Mouse (Mus musculus): ENCODE measurements around the gene Gsg1l.

Gene Gsg1l

DNA sequence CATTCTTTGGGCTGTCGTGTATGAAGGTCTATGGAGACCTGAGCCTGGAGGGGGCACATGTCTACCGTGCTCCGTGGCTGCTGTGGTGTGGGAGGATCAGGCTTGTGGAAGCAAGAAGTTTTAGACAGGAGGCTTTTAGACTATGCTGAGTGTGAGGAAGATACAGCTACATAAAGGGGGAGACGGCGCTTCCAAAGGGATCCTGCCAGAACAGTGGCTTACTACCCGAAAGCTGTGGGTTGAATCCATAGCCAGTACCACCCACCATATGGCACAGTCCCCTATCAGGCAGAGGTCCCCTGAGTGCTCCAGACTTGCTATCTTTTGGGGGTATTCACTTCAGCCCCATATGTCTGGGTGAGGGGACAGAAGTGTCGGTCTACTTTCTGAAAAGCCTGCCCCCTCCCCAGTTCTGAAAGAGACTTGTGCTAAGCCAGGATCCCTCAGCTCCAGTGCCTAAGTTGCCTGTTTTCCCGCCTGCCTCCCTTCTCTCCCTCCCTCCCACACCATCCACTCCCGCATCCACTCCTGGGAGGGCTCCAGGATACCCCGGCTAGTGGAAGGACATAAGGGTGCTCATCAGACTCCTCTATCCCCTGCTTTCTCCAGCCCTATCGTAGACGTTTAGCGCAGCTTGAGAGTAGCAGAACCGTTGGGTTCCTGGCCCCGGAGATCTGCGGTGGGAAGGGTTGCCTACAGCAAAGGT, 1.1 kb downstream of the Gsg1l start:
- DNase-seq: peak; percentile 45 to 49

DNA sequence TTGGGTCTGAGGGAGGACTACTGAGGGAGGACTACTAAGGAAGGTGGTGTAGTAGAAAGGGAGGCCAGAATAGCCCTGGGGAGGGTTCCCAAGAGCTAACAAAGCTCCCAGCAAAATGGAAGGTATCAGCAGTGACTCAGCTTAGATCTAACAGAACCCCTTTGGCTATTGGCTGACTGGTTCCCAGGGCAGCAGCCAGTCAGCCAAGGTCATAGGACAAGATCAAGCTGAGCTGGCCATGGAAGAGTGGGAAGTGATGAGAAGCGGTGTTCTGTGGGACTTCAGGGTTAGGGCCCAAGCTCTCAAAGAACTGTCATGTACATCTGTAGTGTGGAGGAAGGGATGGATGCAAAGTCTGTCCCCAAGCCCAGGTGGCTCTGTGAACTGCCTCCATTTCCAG, 5.3 kb downstream of the Gsg1l start:
- no peak for DNase-seq

DNA sequence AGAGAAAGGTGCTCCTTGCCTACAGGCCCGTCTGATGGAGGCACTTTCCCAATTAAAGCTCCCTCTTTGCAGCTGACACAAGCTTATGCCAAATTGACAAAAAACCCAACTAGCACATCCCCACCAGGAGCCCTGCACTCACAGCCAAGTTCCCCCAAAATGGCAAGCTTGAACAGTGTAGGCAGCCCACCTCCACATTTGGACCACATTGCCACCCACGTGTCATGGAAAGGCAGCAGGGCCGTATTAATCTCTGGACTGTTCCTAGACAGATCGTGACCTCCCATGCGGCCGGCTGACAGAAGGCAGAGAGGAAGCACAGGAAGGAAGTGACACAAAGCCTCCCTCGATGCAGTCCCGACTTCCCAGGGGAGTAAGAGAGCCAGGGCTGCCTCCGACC, 7.2 kb downstream of the Gsg1l start:
- DNase-seq: peak; percentile 39 to 59

DNA sequence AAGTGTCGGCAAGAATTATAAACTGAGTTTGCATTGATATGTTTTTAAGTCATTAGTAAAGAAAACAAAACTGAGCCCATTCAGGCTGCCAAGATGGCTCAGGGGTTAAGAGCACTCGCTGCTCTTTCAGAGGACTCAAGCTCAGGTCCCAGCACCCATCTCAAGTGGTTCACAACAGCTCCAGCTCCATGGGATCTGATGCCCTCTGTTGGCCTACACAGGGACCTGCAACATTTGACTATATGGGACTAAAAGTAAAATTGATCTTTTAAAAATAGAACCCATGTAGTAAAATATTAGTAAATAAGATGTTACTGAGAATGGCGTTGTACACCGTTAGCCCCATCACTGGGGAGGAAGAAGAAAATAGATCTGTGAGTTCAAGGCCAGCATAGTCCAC, 11.9 kb downstream of the Gsg1l start:
- DNase-seq: no peak

DNA sequence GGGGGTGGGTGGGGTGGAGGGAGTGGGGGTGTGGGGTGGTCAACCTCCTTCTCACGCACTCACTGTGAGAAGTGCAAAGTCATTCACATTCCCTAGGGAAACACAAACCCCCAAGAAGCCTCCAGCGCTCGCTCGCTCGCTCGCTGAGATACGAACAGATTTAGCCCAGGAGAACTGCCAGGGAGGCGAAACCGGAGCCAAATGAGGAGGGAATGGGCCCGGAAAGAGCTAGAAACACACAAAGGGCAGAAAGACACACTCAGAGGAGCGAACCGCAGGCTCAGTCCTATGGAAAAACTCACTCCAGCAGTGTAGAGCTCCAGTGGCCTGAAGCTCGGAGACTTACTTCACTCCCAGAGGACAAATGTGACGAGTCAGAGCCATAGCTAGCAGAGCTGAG, 15.4 kb downstream of the Gsg1l start:
- DNase-seq: peak; percentile 76 to 82

DNA sequence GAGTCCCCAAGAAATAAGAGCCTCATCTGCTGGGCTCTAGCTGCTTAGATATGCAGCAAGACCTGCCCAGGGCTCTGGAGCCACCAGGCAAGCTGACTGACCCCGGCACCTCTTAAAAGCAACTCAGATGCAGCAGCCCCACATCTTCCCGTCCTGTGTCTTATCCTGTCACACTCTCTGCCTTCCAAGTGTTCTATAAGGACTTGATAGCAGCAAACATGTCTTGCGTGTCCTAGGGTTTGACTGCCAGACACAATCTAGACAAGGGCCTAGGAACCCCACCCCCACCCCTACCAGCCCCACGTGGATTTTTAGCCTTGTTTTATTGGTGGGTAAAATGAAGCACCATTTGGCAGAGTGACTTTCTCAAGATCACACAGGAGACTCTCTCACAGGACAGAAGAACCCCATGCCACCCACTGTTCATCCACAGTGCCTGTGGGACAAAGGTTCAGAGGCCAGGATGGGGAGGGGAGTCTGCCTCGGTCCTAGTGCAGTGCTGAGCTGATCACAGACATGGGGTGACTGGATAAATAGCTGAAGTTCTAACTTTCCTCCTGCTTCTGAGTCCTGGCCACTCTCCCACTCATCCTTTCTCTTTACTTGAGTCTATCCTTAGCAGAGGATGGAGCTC, 16.9 kb downstream of the Gsg1l start:
- no peak for DNase-seq

DNA sequence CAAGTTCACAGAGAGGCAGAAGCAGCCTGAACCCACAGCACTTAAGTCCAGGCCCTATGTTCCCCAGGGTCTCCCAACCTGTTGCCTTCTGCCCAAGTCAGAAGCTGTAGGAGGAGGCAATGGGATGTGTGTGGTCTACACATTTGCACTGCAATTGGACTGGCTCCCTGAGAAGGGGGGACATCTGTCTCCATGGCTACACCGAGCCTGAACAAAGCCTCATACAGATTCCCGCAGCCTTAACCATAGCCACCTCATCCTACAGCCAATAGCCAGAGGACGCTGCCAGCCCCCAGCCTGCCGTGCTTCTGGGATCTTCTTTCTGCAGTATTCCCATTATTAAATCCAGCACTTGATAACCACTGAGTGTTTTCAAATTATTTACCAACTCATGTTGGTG, 20.0 kb downstream of the Gsg1l start:
- peak in 1 of 2 experiments; percentile 45 for DNase-seq

DNA sequence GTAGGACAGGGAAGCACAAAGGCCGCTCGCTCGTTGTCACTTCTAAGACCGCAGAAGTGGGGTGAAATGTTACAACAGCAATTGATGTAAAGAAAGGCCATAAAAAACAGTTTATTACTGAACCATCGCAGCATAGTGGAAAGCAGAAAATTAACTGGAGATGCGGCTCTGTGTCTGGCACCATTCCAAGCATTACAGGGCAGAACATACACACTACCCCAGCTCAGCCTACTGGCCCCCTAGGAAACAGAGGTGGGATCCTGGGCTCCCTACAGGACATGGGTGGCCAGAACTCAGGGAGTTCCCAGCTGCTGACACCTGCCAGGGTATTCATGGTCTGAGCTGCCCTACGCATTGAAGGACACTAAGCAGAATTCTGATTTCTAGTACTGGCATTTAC, 23.3 kb downstream of the Gsg1l start:
- DNase-seq: peak in 1 of 2 experiments; percentile 37

DNA sequence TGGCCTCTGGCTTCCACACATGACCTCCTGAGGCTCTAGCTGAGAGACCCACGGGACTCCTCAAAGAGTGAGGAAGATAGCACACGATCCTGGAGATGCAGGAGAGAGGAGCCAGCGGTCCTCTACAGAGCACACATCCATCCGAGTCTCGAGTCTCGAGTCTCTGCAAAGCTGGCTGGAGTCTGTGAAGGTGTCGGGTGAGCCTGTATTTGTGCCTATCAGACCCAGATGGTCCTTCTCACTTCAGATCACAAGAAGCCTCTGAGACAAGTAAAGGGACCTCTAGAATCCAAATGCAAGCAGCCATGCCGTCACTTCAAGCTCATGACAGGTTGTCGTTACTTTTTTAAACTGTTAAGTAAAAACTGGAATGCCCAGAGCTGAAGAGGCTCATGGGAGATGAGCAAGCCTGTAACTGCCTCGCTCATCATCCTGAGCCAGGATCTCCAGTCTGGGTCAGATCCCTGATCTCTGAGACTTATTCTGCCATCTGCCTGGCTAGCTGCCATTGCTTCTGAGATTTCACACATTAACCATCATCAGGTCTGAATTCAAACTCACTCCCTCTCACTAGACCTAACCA, 24.8 kb downstream of the Gsg1l start:
- no peak for DNase-seq

DNA sequence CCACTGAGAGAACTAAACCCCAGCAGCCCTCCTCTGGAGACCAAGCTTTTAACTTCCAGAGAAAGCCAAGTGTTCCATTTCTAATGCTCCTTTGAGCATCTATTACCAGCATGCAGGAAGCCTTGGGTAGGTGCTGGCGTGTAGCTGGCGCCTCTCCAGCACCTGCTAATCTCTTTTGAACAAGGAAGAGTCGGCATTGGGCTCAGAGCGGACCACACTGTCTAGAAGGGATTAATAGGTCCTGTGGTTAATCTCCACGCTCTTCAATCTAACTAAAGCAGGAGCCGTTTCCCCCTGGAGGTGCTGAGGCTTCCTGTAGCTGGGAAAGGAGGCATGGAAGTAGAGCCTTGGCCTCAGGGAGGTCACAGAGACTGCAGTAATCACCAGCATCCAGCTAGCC, 27.6 kb downstream of the Gsg1l start:
- peak; percentile 61 to 71 for DNase-seq

DNA sequence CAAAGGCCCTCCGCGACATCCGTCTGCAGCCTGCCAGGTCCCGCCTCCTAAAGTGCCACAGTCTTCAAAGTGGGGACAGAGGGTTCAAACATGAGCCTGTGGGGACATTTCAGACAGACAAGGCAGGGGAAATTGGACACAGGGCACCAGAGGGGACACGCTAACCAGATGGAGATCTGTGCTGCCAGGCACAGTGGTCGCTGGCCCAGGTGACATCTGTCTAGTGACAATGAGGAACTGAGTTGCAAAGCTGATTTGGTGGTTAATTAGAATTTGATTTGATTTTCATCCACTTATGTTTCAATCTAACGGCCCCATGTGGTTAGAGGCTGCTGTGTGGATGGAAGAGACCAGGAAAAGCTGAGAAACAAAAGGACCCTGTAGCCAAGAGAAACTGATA, 28.6 kb downstream of the Gsg1l start:
- DNase-seq: peak; percentile 70 to 81

DNA sequence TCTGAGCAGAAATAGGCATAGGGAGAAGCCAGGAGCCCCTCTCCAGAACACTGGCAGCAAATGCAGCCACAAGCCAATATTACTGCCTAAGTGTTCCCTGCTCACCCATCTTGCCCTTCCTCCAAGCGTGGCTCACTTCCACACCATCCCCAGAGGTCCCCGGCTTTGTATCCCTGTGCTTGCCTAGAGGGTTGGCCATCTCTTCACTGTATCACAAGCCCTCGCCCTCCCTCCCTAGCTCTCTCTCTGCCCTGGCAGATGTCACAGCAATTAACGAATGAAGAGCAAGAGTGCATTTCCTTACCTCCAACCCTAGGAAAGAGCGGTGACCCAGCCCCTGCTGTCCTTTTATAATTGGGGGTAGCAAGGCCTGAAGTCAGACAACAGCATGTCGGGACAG, 30.3 kb downstream of the Gsg1l start:
- DNase-seq: peak in 1 of 2 experiments; percentile 51

DNA sequence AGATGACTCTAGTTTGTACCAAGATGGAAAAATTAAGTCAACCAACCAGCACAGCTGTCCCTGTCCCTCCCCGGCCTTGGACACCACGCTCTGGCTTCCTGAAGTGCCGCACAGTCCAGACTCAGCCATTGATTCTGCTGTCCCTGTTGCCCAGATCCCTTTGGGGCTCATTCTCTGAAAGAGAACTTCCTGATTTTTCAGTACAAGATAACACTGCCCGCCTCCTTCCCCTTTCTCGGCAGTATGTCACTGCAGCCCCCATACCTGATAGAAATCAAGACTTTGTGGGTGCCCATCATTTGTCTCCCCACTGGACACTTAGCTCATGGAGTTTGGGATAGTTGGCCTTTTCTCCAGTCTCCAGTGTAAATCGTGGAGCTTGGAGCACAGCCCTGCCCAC, 37.1 kb downstream of the Gsg1l start:
- no peak for DNase-seq

DNA sequence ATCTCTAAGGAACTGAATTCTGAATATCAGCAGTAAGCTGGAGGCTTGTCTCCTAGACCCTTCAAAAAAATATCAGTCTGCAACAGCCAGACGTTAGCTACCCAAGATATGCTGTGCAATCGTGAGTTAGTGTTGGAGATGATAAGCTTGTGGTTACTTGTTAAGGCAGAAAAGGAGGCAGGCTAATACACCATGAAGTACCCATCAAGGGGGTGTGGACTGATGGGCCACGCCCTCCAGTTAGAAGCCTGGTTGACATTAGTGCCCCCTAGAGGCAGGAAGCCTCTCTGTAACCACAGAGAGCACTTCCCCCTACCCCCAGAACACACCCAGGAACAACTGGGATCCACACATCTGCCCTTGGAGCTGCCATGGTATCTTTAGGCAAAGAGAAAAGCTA, 39.9 kb downstream of the Gsg1l start:
- DNase-seq: no peak

DNA sequence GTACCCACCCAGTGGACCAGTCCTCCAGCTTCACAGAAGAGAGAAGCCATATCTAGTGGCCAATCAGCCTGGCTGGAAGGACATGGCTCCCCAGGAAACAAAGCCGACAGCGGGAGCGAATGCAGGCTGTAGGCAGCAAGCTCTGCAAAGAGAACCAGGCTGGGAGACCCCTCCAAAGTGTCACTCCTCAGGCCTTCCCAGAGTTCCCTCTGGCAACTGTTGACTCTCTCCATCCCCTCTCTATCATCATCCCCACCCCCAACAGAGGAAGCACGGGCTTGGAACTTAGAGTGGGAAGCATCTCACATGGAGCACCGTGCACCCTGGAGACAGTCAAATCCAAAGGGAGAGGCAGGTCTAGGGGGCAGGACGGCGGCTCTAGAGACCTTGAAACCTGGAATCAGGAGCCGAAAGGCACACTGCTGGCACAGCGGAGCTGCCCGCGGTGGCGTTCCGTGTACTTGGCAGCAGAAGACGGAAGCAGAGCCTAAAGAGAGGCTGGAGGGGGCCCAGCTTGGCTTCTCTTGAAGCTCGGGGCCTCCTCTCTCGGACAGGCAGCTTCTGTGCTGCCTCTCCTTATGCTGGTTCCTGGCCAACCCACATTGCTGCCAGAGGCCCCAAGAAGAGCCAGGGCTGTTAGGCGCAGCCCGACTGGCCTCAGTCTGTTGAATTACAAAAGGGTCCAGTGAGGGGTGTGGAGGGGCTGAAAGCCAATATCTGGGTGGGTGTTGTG, 41.3 kb downstream of the Gsg1l start:
- peak; percentile 90 to 96 for DNase-seq

DNA sequence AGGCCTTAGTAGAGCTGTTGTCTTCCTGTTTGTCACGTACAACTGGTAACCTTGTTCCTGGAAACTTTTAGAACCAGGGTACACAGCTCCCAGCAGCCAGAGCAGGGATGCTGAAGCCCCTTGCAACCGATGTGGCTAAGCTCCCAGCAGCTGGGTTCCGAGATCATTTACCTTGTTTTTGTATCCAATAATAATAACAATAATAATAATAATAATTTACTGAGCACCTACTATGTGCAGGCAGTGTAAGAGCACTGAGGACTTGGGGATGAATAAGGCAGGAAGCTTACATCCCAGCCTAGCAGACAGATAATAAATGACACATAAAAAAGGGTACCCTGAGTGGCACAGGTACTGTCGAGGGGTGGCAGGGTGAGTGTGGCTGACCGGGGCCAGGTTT, 42.4 kb downstream of the Gsg1l start:
- no peak for DNase-seq

DNA sequence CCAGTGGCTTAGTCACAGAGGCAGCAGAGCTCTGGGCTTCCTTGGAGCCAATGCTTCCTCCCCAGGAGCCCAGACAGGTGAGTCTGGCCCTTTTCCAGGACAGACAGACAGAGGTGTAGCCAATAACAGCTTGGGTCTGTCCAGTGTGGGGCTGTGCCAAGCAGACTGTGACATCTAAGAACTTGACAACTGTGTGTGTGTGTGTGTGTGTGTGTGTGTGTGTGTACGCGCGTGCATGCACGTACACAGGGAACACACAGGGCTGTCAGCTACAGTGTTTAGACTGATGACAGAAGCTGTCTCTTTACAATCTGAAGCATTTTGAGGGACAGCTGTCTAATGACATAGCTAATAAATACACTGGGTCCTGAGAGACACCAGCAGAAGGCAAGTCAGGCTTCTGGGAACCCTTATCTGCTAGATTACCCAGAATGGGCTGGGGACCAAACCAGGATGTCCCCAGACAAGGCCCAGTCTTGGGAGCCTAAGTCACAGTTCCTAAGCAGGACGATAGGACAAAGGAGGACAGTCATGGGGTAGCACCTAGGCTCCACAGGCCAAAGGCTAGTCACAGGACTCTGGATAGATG, 42.9 kb downstream of the Gsg1l start:
- peak in 1 of 2 experiments; percentile 37 for DNase-seq

DNA sequence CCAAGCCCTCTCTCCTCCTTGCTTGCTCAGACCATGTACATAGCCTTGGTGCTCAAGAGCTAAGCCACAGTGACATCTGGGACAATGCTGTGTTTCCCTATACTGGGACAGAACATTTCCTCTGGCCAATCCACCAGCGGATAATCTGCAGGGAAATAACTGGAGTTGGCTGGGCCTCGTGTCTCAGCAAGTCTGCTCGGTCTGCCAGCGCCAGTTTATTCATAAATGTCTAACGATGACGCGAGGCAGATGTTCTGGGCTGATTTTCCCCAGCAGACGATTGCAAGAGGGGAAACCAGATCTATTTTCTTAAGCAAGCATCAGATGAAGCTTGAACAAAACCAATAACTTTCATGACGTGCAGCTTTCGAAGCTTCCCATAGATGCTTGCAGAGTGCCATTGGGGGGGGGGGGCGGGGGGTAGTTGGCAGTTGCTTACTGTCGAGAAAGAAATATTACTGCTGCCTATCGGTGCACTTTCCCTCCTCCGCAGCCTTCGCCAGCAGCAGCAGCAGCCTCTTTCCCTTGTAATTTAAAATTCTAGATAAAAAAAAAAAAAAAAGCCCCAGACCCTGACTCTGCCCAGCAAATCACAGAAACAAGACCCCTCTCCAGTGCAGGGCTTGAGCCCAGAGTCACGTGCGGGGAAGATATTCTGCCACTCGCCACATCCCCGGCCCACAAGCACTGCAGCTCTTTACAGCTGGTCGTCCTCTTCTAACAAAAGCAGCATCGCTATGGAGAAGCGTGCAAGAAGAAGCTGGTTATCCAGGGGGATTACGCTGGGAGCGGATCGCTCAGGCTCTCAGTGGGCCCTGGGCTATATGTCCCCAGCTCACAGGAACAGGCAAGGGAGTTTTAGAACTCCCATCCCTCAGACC, 43.6 kb downstream of the Gsg1l start:
- DNase-seq: peak in 1 of 2 experiments; percentile 44

DNA sequence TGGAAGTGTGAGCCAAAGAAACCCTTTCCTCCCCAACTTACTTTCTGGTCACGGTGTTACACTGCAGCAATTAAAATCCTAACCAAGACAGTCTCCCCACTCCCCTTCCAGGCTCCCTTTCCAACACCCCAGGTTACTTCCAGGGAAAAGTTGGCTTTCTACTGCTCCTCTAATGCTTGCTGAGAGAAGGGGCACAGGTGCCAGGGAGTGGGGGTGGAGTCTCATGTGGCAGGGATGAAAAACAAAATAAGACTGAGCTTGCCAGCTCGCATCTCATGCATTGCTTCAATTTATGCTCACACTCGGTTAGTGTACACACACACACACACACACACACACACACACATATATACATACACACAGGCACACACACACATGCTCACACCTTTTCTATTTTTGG, 46.9 kb downstream of the Gsg1l start:
- peak; percentile 55 to 73 for DNase-seq

DNA sequence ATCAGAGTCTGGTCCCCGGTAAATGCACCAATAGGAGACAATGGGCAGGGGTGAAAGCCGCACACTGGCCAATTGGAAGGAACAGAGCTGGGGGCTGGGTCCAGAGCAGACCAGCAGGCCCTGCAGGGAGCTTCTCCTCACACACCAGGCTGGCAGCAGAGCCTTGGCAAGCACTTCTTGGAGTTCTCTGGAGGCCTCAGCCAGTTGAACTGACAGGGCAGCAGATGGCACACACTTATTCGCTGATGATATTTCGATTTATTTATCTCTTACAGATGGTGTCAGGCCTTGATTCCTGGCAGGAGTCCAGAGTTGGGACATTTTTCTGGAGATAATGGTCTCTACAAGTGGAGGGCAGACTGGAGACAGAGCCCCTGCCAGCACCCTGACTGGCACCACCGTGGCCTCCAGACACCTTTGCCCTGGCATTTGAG, 49.4 kb downstream of the Gsg1l start:
- DNase-seq: peak; percentile 92 to 94

DNA sequence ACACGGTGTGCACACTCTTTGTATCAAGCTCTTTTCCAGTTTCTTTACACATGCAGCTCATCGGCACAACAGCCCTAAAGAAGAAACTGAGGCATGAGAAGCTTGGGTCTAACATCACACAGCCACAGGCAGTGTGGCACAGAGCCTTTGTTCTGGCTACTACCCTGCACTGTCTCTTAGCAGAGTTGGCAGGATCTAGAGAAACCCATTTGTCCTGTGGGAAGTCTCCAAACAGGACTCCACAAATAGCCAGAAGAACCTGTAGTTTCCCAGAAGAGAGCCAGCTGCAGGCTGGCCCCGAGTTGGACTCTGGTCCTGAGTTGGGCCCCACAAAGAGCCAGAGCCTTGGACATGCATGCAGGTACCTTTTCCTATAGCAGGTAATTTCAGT, 49.9 kb downstream of the Gsg1l start:
- peak; percentile 54 to 64 for DNase-seq
